Mouse (Mus musculus) telencephalon, adult 2 months (tissue): Measurements from ENCODE around the gene Rnf17.

Experiments used
- DNase-seq: peaks from one replicate; pipeline ENCODE4 v3.0.0-alpha.2; 2011; ENCODE audit warnings: low read depth, low spot score

Rnf17 gene

GRCm38 (mm10) chr14:56506743-56507142 is 104.4 kb downstream of the Rnf17 start:
- no peak for DNase-seq

DNA sequence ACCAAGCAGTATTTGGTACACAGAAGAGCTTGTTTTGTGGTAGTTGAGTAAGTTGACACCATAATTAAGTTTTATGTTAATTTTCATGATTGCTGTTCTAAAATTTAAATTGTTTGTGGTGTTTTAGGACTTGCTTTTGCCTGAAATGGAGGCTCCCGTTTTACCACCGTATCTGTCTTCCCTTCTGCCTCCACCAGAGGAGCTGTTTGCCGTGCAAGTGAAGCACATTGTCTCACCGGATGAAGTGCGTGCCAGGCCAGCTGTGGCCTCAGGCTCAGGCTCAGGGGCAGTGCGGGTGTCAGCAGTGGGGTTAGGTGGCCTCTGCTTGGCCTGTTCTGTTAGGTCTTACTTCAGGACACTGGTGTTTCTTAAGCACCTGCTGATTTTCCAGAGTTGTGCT is 109.7 kb downstream of the Rnf17 start:
- no peak for DNase-seq

DNA sequence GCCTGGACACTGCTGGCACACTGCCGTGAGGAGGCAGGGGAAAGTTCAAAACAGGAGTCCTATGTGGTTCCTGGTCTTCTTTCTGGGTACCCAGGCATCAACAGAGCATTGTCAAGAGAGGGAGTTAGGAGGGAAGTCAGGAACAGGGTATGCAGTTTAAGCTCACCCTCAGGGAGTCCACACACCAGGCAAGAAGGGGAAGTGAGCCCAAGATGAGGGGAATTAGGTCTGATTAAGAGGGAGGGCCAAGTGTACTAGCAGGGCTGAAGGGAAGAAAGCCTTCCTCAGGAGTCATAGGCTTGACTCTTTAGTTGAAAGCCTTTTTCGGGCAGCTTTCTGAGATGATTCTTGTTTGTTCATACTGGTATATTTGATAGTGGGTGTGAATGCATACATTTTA is 112.4 kb downstream of the Rnf17 start:
- DNase-seq = no peak

GRCm38 (mm10) chr14:56530788-56531187 is 128.4 kb downstream of the Rnf17 start:
- DNase-seq = no peak

GRCm38 (mm10) chr14:56544946-56545345 is 142.6 kb downstream of the Rnf17 start:
- no peak for DNase-seq

- no peak for DNase-seq
These were observed 143.1 kb downstream of the Rnf17 start for GRCm38 (mm10) chr14:56545491-56545890.

DNA sequence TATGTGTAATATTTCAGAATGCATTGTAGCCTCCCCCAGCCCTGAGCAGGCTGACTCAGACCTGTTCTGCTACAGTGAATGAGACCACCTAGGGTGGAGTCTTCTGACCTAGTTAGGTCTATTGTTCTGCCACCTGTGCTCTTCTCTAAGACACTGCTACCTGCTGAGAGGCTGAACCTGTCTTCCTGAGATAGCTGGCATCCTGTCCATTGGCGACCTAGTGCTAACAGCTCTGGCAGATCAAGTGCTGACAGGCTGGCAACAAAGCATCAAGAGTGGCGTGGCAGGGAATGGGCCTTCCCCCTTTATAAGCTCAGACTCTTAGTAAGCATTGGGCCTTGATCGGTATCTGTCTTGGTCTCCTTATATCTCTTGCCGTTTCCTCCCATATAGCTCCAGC is 148.6 kb downstream of the Rnf17 start:
- DNase-seq = no peak

GRCm38 (mm10) chr14:56552924-56553323 is 150.5 kb downstream of the Rnf17 start:
- no peak for DNase-seq

- no peak for DNase-seq
These were observed 150.9 kb downstream of the Rnf17 start for GRCm38 (mm10) chr14:56553331-56553730.

DNA sequence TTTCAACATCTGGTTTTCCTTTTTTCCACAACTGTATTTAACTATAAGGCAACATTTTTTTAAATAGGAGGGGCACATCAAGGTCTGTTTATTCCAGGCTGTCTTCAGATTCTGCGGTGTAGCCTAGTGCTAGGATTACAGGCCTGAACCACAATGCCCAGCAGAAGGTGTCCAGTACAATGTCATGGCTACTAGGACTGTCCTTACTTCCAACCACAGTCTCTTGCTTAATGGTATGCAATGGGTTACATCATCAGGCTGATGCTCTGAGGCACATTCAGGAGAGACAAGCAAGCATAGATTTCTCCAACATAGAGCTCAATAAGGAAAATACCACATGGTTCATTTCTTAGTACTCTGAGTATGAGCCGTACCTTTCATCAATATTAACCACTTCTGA is 152.3 kb downstream of the Rnf17 start:
- no peak for DNase-seq

- DNase-seq = no peak
These were observed 156.8 kb downstream of the Rnf17 start for GRCm38 (mm10) chr14:56559134-56559533.

DNA sequence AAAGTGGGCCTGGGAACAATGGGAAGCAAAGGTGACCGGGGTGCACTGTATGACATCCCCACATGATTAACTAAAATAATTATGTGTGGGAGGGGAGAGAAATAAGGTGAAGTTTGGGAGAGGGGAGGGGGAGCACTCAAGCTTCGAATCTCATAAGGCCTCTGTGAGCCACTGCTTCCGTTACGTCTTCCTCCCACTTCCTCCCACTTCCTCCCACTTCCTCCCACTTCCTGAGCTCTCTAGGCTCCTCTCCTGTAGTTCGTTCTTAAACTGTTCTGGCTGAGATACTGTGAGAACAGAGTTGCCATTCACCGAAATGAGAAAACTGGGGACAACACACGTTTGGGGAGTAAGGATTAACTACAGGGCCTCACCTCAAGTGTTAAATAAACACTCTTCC is 165.1 kb downstream of the Rnf17 start:
- no peak for DNase-seq

DNA sequence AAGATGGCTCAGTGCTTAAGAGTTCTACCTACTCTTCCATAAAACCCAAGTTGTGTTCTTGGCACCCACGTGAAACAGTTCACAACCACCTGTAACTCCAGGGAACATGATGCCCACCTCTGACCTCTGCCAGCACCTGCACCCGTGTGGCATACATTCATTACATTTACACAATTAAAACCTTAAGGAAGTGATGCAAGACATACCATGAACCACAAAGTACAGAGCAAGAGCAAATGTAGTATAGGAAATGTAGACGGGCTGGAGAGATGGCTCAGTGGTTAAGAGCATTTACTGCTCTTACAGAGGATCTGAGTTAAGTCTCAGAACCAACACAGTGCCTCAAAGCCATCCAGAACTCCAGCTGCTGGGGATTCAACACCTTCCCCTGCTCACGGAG is 166.7 kb downstream of the Rnf17 start:
- DNase-seq = no peak

DNA sequence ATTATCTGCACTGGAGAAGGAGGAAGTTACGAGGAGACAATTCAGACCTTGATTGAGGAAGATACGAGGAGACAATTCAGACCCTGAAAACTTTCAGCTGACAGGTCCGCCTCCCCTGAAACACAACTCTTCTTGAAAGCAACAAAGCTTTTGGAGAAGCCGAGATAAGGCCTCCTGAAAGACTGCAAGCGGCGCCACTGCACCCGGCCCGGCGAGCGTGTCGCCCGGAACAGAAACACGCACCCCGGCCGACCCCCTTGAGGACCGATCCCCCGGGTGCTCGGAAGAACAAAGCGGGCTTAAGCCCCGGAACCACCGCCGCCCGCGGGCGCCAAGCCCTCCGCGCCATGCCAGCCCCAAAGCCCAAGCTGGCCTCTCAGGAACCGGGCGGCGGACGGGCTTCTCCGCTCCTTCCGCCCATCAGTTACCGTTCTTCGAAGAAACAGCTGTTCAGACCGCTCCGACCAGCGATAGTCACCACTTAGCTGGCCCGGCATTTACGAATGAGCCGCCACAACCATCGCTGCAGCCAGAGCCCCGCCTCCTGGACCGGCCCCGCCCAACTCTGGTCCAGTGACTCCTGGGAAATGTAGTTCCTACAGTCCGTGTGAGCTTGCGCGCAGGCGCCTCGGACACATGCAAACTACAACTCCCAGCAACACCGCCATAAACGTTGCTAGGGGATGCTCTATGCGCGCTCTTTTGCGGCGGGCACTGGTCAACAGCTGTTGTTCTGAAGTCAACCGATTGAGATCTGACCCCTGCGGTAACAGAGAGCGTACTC is 169.1 kb downstream of the Rnf17 start:
- DNase-seq = peak; percentile 89

- no peak for DNase-seq
These were observed 170.2 kb downstream of the Rnf17 start for GRCm38 (mm10) chr14:56572546-56572945.
